Mouse (Mus musculus): Measurements from ENCODE around the gene A530016L24Rik.

DNA sequence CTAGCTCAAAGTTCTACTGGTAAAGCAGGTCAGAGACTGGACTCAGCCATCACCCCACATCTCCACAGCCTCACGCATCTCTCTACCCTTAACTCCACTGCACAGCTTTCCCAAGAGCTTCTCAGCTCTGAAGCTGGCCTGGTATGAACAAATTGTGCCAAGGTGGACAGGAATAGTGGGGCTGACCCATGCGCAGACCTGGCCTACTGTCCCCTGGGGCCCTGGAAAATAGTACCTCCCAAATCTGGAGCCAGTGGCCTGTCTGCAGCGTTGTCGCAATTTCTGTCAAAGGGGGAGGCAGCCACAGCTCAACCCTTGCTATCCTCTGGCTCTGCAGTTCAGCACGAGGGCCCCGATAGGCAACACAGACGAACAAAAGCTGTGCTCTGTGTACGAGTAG lies at the start of gene A530016L24Rik:
- TF ChIP-seq CTCF (IDR thresholded peaks at IDR 0.05; ENCODE audit: borderline replicate concordance, control insufficient read depth, extremely low read depth, insufficient read depth, low read length, poor library complexity), result no peak
- no peak for TF ChIP-seq POLR2A (IDR thresholded peaks at IDR 0.05; ENCODE audit: control insufficient read depth, extremely low read depth, insufficient read depth, low read length, poor library complexity)

Measured in thymus, adult 2 months (tissue).